Mouse (Mus musculus) CH12.LX (cell line): ENCODE measurements around the gene Igsf10.

Experiments used
- CTCF ChIP-seq, 2 experiments: IDR thresholded peaks in 1 of 2; conservative IDR thresholded peaks in 1 of 2; 2 replicates each; pipeline ENCODE4 v1.5.1; 2011 to 2012; ENCODE audit warnings: low read depth in 2 of 2, low read length in 2 of 2, improper control_type of control experiment in 1 of 2, inconsistent platforms in 1 of 2, mild to moderate bottlenecking in 1 of 2, moderate library complexity in 1 of 2
- KAT2A ChIP-seq: IDR thresholded peaks from 2 replicates; pipeline ENCODE4 v1.6.1; 2012; ENCODE audit warnings: low read length, improper control_type of control experiment, inconsistent platforms; ENCODE audit not compliant: insufficient replicate concordance
- NRF1 ChIP-seq: IDR thresholded peaks from 2 replicates; pipeline ENCODE4 v1.6.1; 2014; ENCODE audit warnings: low read depth, mild to moderate bottlenecking, inconsistent platforms, low read length, improper control_type of control experiment, moderate library complexity
- SIN3A ChIP-seq: IDR thresholded peaks from 2 replicates; pipeline ENCODE4 v1.6.1; 2012; ENCODE audit warnings: low read length, improper control_type of control experiment, inconsistent platforms
- TBP ChIP-seq: conservative IDR thresholded peaks from 2 replicates; pipeline ENCODE4 v1.6.1; 2011; ENCODE audit warnings: low read depth, low read length, improper control_type of control experiment

DNA sequence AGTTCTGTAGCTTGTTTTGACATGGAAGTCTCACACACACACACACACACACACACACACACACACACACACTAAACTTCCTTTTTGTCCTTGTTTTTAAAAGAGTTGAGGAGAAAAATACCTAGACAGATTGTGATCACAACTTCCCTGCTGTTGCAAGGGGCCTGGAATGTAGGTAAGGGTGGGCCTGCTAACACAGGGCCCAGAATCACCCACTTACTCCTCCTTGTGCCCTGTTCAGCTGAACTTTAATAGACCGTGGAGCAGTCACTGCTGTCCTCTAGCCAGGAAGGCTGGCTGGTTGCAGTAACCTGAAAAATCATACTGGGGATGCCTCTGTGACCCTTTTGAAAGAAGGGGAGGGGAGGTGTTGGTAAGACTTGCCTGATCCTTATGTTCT, 41.4 kb upstream of the Igsf10 start:
- TF ChIP-seq SIN3A (no peak), KAT2A (no peak), CTCF (conservative IDR thresholded peaks at IDR 0.05 in 1 of 2, IDR thresholded peaks at IDR 0.05 in 1 of 2; ENCODE audit: low read depth in 2 of 2, low read length in 2 of 2) (no peak), NRF1 (no peak), TBP (no peak)
